Mouse (Mus musculus) embryonic facial prominence, embryonic 15.5 days (tissue): ENCODE measurements around the gene Dock4. TPM values are rescaled to one million over a fixed set of nuclear protein-coding genes. Genes with fewer than 3 reads are reported as not detected.

ENCODE experiments used
- ATAC-seq: fragments of 200-750 bp; cut with Nextera tagmentation; 2 replicates; pipeline ENCODE4 v1.8.0; 2017; ENCODE audit warnings: low read depth, moderate TSS enrichment; ENCODE audit not compliant: insufficient number of reproducible peaks, low FRiP score, low TSS enrichment
- H3K27ac ChIP-seq: fragments of 300-500 bp; sonication (generic); replicated peaks from 2 replicates; pipeline ENCODE4 v1.5.1; 2015; ENCODE audit warnings: mild to moderate bottlenecking, inconsistent platforms
- H3K27me3 ChIP-seq: fragments of 300-500 bp; sonication (generic); 2 replicates; pipeline ENCODE4 v1.6.1; 2015; ENCODE audit warnings: inconsistent platforms
- H3K36me3 ChIP-seq: fragments of 300-500 bp; sonication (generic); 2 replicates; pipeline ENCODE4 v1.6.1; 2015; ENCODE audit warnings: mild to moderate bottlenecking, inconsistent platforms
- H3K4me1 ChIP-seq: fragments of 300-500 bp; sonication (generic); 2 replicates; pipeline ENCODE4 v1.6.1; 2015; ENCODE audit warnings: inconsistent platforms
- H3K4me2 ChIP-seq: fragments of 300-500 bp; sonication (generic); replicated peaks from 2 replicates; pipeline ENCODE4 v1.6.1; 2015; ENCODE audit warnings: mild to moderate bottlenecking, inconsistent platforms
- H3K4me3 ChIP-seq: fragments of 300-500 bp; sonication (generic); replicated peaks from 2 replicates; pipeline ENCODE4 v1.5.1; 2015; ENCODE audit warnings: mild to moderate bottlenecking, inconsistent platforms
- H3K9ac ChIP-seq: fragments of 300-500 bp; sonication (generic); 2 replicates; pipeline ENCODE4 v1.6.1; 2015; ENCODE audit warnings: inconsistent platforms
- H3K9me3 ChIP-seq: fragments of 300-500 bp; sonication (generic); replicated peaks from 2 replicates; pipeline ENCODE4 v1.6.1; 2016; ENCODE audit warnings: inconsistent platforms
- WGBS: fragments of 180-500 bp; shearing (Covaris S2); methylation state at CpG from one replicate; pipeline ENCODE4 v1.1.7; 2015; 5-methylcytosine and 5-hydroxymethylcytosine counted together
- polyA plus RNA-seq: library from polyadenylated mRNA; unstranded; fragments of >200 nt; fragmentation: Nextera tagmentation; extraction: Ambion mirVana; gene quantifications from 2 replicates; pipeline ENCODE4 v1.2.1, GENCODE M21; 2015

Gene Dock4
- polyA plus RNA-seq, 1 experiment from 2014 or later: 12.9 TPM

- H3K4me1 ChIP-seq: peaks cover 13% of the 10 kb centered on the region; the same call in 1 of the 2 replicates
- H3K9me3 ChIP-seq: no peaks in the 10 kb centered on the region
- no peaks in the 10 kb centered on the region for H3K27me3 ChIP-seq
- no peak overlapping the region for H3K27ac ChIP-seq
- H3K9ac ChIP-seq: no peak overlapping the region
- WGBS: 59% methylated on average over 2 of the region's 2 CpGs
- H3K36me3 ChIP-seq: no peaks in the 10 kb centered on the region
- ATAC-seq: no peak
- no peak overlapping the region for H3K4me3 ChIP-seq
- H3K4me2 ChIP-seq: no peak overlapping the region
Observed at GRCm38 (mm10) chr12:40463828-40464227, 18.1 kb downstream of the Dock4 start.

GRCm38 (mm10) chr12:40464282-40464681 is 18.5 kb downstream of the Dock4 start:
- Histone ChIP-seq H3K9ac (no peak overlapping the region), H3K27me3 (no peaks in the 10 kb centered on the region), H3K9me3 (no peaks in the 10 kb centered on the region), H3K4me1 (peaks cover 10% of the 10 kb centered on the region; the same call in 1 of the 2 replicates), H3K4me2 (no peak overlapping the region), H3K27ac (no peak overlapping the region), H3K4me3 (no peak overlapping the region), H3K36me3 (no peaks in the 10 kb centered on the region)
- ATAC-seq: no peak
- 54% methylated on average over 6 of the region's 6 CpGs for WGBS

- peaks cover 18% of the 10 kb centered on the region for H3K4me1 ChIP-seq
- 79% methylated on average over 4 of the region's 4 CpGs for WGBS
- no peaks in the 10 kb centered on the region for H3K36me3 ChIP-seq
- no peak overlapping the region for H3K4me3 ChIP-seq
- H3K27ac ChIP-seq: no peak overlapping the region
- no peaks in the 10 kb centered on the region for H3K27me3 ChIP-seq
- H3K9ac ChIP-seq: no peak overlapping the region
- ATAC-seq: no peak
- H3K4me2 ChIP-seq: no peak overlapping the region
- H3K9me3 ChIP-seq: no peaks in the 10 kb centered on the region
Observed at GRCm38 (mm10) chr12:40468235-40468634, 22.5 kb downstream of the Dock4 start.

- Histone ChIP-seq H3K9ac (no peak overlapping the region), H3K9me3 (no peaks in the 10 kb centered on the region), H3K27ac (no peak overlapping the region), H3K4me1 (peaks cover 24% of the 10 kb centered on the region), H3K36me3 (no peaks in the 10 kb centered on the region), H3K27me3 (no peaks in the 10 kb centered on the region), H3K4me3 (no peak overlapping the region), H3K4me2 (no peak overlapping the region)
- no peak for ATAC-seq
- WGBS: 73% methylated on average over 5 of the region's 5 CpGs
Observed at GRCm38 (mm10) chr12:40469009-40469408, 23.3 kb downstream of the Dock4 start.

- Histone ChIP-seq H3K27me3 (no peaks in the 10 kb centered on the region), H3K27ac (peak overlapping the region; percentile 45; the same call in 1 of the 2 replicates), H3K36me3 (no peaks in the 10 kb centered on the region), H3K9me3 (no peaks in the 10 kb centered on the region), H3K4me3 (peak overlapping the region; percentile 7; the same call in 1 of the 2 replicates), H3K4me2 (peak overlapping the region; percentile 39), H3K4me1 (peaks cover 18% of the 10 kb centered on the region), H3K9ac (no peak overlapping the region)
- 33% methylated on average over 11 of the region's 11 CpGs for WGBS
- ATAC-seq: no peak
Observed at GRCm38 (mm10) chr12:40471649-40472399, 26.1 kb downstream of the Dock4 start.

GRCm38 (mm10) chr12:40473709-40474108 is 28.0 kb downstream of the Dock4 start:
- ATAC-seq: peak; percentile 78
- no peak overlapping the region for H3K27ac ChIP-seq
- H3K27me3 ChIP-seq: no peaks in the 10 kb centered on the region
- no peaks in the 10 kb centered on the region for H3K36me3 ChIP-seq
- no peaks in the 10 kb centered on the region for H3K9me3 ChIP-seq
- H3K4me2 ChIP-seq: no peak overlapping the region
- H3K4me1 ChIP-seq: peaks cover 27% of the 10 kb centered on the region
- H3K4me3 ChIP-seq: no peak overlapping the region
- 32% methylated on average over 2 of the region's 2 CpGs for WGBS
- no peak overlapping the region for H3K9ac ChIP-seq

GRCm38 (mm10) chr12:40477621-40478452 is 32.1 kb downstream of the Dock4 start:
- H3K9me3 ChIP-seq: no peaks in the 10 kb centered on the region

GRCm38 (mm10) chr12:40484224-40484623 is 38.5 kb downstream of the Dock4 start:
- no peaks in the 10 kb centered on the region for H3K27me3 ChIP-seq
- H3K4me3 ChIP-seq: no peak overlapping the region
- 19% methylated on average over 3 of the region's 3 CpGs for WGBS
- no peak overlapping the region for H3K9ac ChIP-seq
- H3K27ac ChIP-seq: no peak overlapping the region; the same call in 1 of the 2 replicates
- no peaks in the 10 kb centered on the region for H3K9me3 ChIP-seq
- no peak overlapping the region for H3K4me2 ChIP-seq
- 0 out of 2 replicates have a peak, but pooled peaks cover 6% of the 10 kb centered on the region for H3K4me1 ChIP-seq
- no peak for ATAC-seq
- no peaks in the 10 kb centered on the region for H3K36me3 ChIP-seq

More at GRCm38 (mm10) chr12:40477621-40478452, 32.1 kb downstream of the Dock4 start:
- WGBS: 36% methylated on average over 8 of the region's 8 CpGs
- H3K27me3 ChIP-seq: no peaks in the 10 kb centered on the region
- H3K9ac ChIP-seq: no peak overlapping the region
- H3K4me2 ChIP-seq: no peak overlapping the region
- peaks cover 19% of the 10 kb centered on the region for H3K4me1 ChIP-seq
- no peak overlapping the region for H3K4me3 ChIP-seq
- ATAC-seq: no peak
- H3K36me3 ChIP-seq: no peaks in the 10 kb centered on the region
- H3K27ac ChIP-seq: no peak overlapping the region

- H3K4me3 ChIP-seq: no peak overlapping the region
- ATAC-seq: no peak
- WGBS: 100% methylated on average over 1 of the region's 1 CpGs
- no peaks in the 10 kb centered on the region for H3K9me3 ChIP-seq
- H3K9ac ChIP-seq: no peak overlapping the region
- no peaks in the 10 kb centered on the region for H3K27me3 ChIP-seq
- H3K27ac ChIP-seq: no peak overlapping the region
- H3K4me1 ChIP-seq: 0 out of 2 replicates have a peak, but pooled peaks cover 6% of the 10 kb centered on the region
- H3K36me3 ChIP-seq: no peaks in the 10 kb centered on the region
- H3K4me2 ChIP-seq: no peak overlapping the region
Observed at GRCm38 (mm10) chr12:40485210-40485609, 39.5 kb downstream of the Dock4 start.

- Histone ChIP-seq H3K4me1 (0 out of 2 replicates have a peak, but pooled peaks cover 9% of the 10 kb centered on the region), H3K27me3 (no peaks in the 10 kb centered on the region), H3K9ac (no peak overlapping the region), H3K9me3 (no peaks in the 10 kb centered on the region), H3K36me3 (no peaks in the 10 kb centered on the region), H3K4me3 (no peak overlapping the region), H3K27ac (no peak overlapping the region), H3K4me2 (no peak overlapping the region)
- ATAC-seq: no peak
- WGBS: 73% methylated on average over 12 of the region's 12 CpGs
Observed at GRCm38 (mm10) chr12:40486047-40486837, 40.5 kb downstream of the Dock4 start.

GRCm38 (mm10) chr12:40496387-40496786 is 50.6 kb downstream of the Dock4 start:
- Histone ChIP-seq H3K4me1 (peaks cover 14% of the 10 kb centered on the region; the same call in 1 of the 2 replicates), H3K36me3 (no peaks in the 10 kb centered on the region), H3K27ac (no peak overlapping the region), H3K4me3 (no peak overlapping the region), H3K27me3 (no peaks in the 10 kb centered on the region), H3K4me2 (no peak overlapping the region), H3K9me3 (no peaks in the 10 kb centered on the region), H3K9ac (no peak overlapping the region)
- ATAC-seq: no peak
- WGBS: 61% methylated on average over 11 of the region's 11 CpGs
